Mouse (Mus musculus): ENCODE measurements around the gene Mtus2.

Gene Mtus2

DNA sequence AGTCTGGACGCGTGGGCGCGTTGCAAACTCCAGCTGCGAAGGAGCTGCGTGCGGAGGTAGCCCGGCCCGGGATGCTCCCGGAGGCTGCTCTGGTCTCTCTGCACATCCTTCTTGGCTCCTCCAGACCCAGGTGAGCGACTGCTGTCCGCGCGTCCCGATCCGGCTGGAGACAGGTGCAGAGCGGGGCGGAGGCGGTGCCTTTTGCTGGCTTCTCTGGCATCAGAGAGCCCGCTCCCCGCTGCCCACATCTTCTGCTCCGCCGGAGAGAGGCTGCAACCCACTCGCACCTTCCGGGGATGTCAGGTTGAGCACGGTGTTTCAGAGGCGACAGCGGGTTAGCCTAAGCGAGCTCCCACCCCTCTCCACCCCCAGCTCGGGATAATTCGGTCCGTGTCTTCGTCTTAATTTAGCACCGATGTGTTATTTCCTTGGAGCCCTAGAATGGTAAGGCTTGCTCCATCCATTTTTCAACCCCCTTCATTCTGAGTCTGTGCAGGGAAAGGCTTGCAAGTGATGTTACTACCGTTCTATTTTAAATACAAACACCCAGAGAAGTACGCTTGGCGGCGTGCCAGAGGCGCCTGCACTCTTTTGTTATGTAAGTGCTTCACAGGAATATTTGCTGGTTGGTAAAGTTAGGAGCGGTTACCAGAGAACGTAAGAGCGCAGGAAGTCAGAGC, 612 bp downstream of the Mtus2 start:
- peak; percentile 95 to 97 for DNase-seq (ENCODE audit: low spot score in 2 of 2)

DNA sequence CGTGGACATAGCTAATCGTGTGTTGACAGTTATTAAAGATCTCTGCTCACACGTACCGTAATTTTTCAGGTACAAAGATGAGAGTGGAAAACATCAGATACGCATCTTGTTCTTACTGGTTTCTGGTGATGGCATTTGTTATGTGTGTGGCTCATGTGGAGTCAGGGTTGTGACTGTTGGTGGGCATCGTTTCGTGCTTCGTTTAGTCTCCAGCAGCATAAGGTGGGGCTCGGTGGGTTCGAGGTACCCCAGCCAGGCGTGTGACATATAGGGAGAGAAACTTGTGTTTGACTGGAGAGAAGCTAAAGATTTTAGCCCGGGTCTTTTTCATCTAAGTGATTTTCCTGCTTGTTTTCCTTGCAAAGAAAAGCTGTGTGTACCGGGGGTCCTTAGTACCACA, 1.4 kb downstream of the Mtus2 start:
- DNase-seq (ENCODE audit: low spot score in 2 of 2) = peak in 1 of 2 experiments; percentile 23

DNA sequence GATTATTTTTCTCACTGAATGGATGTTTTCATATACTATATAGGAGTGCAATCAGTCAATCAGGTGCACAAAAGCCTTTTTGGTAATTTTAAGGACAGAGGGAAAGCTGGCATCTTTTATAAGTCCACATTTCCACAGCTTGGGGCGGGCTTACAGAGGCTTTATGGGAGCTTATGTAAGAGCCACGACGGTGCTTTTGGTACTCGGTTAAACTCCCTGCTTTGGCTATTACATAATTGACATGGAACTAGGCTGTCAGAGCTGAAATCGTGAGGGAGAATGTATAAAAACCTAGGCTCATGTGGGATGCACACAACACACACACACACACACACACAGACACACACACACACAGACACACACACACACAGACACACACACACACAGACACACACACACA, 2.0 kb downstream of the Mtus2 start:
- DNase-seq (ENCODE audit: low spot score in 2 of 2) = peak; percentile 58

DNA sequence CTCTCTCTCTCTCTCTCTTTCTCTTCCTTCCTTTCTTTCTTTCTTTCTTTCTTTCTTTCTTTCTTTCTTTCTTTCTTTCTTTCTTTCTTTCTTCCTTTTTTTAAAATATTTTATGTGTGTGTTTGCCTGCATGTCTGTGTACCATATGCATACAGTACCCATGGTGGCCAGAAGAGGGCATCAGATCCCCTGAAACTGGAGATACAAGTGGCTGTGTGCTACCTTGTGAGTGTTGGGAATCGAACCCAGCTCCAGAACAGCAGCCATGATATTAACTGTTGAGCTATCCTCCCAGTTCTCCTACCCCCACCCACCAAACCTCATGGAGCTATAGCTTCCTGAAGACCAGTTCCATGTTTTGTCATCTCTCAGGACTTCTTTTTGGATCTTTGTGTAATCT, 3.7 kb downstream of the Mtus2 start:
- DNase-seq (ENCODE audit: low spot score in 2 of 2) = no peak

DNA sequence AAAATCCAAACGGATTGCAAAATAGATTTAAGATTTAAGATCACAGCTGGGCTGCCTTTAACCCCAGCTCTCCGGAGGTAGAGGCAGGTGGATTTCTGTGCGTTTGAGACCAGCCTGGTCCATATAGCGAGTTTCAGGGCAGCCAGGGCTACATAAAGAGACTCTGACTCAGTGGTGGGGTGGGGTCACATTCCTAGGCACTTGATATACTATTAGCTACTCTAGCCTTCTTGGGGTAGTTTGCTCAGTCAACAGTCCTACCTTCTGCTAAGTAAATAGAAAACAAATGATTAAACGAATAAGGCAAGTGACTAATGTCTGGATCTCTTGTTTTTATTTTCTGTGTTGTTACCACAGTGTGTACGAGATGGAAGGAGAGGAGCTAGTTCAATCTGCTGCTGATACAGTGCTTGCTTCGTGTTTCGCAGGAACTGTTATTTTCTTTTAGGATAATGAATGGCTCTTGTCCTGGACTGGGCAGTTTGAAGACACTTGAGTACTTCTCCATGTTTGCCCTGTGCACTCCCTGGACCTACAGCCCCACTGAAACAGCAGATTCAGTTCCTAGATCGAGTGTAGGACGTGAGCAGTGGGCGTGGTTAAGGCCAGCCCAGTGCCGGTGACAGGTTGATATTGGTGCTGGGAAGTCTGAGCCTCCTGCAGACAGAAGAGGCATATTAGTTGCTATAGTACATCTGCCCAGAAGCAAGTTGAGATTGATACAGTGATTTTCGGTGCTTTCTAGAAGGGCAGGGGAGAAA, 6.9 kb downstream of the Mtus2 start:
- DNase-seq (ENCODE audit: low spot score in 2 of 2) = no peak

DNA sequence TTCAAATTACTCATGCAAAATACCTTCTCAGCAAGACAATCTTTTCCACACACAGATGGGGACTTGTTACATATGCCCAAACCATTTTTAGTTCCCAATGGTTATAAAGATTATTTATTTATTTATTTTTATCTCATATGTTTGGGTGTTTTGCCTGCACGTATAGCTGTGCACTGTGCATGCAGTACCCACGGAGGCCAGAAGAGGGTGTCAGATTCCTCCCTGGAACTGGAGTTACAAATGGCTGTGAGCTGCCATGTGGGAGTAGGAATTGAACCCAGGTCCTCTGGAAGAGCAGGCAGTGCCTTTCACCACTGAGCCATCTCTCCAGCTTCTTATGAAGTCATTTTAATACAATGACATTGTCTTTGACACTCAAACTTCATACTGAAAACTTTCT, 7.7 kb downstream of the Mtus2 start:
- no peak for DNase-seq (ENCODE audit: low spot score in 2 of 2)

DNA sequence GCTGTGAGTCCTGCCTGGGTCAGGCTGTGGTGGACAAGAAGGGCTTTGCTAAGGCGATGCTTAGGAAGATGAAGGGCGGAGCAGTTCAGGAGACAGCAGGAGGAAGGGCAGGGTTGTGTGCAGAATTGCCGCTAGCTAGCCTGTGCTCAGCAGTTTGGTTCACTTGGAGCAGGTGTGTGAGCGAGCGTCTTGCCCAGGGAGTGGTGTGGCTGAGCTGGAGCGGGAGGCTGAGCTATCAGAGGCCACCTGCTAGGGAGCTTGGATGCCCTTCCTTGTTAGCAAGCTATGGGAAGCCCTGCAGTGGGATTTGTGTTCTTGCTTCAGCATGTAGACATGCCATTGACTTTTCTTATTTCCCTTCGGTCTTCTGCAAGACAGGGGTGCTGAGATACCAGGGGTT, 9.5 kb downstream of the Mtus2 start:
- DNase-seq (ENCODE audit: low spot score in 2 of 2) = no peak

DNA sequence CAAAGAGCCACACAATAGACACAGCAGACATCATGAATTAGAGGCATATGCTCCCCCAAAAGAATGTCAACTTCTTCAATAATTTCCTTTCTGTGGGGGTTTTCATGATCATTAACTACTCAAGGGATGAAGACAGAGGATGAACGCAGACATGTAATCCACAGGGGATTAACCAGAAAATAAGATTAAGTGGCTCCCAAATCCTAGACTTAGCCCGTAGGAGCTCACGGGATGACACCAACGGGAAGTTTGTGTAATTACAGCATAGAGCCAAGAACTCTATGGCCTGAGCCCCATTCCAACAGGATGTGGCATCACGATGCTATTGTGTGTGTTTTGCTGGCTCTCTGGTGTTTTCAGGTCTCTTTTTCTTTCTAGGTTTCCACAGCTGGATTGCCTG, 12.4 kb downstream of the Mtus2 start:
- DNase-seq (ENCODE audit: low spot score in 2 of 2) = no peak

DNA sequence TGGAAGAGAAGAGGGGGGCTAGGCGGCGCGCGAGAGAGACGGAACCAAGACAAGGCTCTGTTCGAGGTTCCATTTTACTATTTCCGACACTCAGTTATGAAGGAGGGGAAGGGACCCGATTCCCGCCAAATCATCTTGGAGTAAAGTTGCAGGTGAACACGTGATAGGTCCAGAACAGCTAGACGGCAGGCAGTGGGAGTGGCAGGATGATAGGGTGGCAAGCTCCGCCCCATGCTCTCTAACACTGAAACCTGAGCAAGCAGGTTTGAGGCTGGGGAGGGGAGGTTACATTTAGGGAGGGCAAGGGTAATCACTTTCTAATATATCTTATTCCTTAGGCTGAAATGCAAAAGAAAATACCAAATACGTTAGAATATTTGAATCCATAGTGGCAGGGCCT, 18.9 kb downstream of the Mtus2 start:
- DNase-seq (ENCODE audit: low spot score in 2 of 2) = no peak

DNA sequence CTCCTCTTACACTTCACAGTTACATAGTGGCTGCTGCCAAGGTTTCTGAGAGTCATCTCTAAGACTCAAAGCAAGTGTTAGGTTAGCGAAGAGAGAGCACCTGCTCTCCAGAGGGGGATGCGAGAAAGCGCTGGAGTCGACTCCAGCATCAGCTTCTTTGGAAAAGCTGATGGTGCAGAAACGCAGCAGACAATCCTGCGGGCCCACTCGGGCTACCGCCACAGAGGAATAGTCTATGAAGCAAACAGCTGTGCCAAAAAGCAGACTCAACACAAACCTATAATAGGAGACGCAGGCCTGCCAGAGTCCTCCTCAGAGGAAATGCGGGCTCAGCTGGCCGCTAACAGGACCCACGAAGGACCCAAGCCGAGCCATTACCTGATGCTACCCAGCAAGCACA, 23.5 kb downstream of the Mtus2 start:
- peak; percentile 46 to 53 for DNase-seq (ENCODE audit: low spot score in 2 of 2)

DNA sequence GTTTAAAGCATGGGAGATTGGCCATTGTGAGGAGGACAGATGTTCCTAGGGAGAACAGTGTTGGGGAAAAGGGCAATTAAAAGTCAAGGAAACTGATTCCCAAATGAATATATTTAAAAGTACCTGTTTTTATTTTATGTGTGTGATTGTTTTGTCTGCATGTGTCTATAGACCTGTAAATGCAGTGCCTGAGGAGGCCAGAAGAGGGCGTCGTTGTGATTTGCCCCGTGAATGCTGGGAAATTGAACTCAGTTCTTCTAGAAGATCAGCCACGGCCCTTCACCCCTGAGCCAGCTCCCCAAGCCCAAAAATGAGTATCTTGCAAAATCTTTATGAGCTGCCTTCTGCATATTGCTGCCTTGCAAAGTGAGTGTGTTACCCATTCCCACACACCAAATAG, 33.2 kb downstream of the Mtus2 start:
- no peak for DNase-seq (ENCODE audit: low spot score in 2 of 2)

DNA sequence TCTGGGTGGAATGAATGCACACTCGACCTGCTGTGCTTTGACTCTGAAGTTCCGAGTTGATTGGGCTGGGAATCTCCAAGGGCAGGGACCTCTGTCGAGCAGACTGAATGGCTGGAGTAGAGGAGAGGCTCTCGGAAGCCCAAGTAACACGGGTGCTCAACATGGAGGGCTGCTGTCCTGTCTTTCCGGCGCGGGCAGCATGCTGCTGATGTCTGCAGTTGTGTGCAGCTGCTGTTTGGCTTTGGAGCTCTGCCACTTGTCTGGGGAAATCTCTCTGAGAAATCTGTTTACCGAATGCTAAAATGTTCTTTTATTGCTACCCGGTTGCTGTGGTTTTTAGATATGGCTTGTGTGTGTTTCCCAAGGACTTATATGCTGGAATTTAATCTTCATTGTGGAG, 33.7 kb downstream of the Mtus2 start:
- DNase-seq (ENCODE audit: low spot score in 2 of 2) = no peak

DNA sequence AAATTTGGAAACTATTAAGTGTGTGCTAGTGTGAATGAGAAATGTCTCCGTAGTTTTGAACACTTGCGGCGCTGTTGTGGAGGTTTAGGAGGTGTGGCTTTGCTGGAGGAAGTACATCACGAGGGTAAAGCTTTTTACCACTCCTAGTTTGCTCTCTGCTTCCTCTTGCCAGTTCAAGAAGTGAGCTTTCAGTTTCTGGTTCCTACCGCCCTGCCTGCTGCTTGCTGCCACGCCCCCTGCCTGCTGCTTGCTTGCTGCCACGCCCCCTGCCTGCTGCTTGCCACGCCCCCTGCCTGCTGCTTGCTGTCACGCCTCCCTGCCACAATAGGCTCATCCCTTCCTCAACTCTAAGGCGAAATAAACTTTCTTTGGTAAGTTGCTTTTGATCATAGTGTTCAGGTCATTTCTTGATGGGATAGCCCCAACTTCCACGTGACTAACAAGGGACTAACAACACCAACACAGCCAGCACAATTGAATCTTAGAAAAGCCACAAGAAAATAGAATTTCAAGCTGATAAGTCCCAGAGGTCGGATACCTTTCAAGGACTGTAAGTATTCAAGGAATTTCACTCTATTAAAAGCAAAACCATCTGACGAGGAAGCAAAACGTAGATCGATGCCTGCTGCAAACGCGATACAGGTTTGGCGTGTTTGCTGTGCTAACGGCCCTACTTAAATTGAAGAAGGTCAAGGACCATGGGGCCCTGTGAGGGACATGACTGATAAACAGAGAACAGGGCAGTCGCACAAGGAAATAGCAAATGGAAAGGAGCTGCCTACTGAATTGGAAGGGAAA, 35.7 kb downstream of the Mtus2 start:
- no peak for DNase-seq (ENCODE audit: low spot score in 2 of 2)

DNA sequence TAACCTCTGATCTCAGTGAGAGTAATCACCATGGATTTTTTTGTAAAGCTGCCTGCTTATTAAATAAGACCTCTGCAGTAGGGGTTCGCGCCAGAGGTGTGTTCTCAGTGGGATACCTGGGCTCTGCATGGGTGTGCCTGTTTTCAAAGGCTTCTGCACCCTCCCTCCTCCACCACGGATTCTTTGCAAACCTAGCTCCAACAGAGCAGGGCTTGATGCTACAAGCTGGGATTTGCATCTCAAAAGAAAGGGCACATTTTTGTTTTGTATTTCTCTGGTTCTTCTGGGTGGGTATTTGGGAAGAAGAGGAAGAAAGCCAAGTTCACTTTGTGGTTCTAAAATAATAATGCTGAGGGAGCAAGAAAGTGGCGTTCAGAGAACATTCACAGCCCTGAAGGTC, 48.1 kb downstream of the Mtus2 start:
- DNase-seq (ENCODE audit: low spot score in 2 of 2) = no peak

DNA sequence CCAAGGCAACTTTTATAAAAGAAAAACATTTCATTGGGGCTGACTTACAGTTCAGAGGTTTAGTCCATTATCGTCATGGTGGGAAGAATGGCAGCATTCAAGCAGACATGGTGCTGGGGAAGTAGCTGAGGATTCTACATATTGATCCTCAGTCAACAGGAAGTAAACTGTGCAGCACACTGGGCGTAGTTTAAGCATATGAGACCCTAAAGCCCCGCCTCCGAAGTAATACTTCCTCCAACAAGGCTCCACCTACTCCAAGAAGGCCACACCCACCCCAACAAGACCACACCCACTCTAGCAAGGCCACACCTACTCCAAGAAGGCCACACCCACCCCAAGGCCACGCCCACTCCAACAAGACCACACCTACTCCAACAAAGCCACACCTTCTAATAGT, 55.0 kb downstream of the Mtus2 start:
- DNase-seq (ENCODE audit: low spot score in 2 of 2) = no peak

DNA sequence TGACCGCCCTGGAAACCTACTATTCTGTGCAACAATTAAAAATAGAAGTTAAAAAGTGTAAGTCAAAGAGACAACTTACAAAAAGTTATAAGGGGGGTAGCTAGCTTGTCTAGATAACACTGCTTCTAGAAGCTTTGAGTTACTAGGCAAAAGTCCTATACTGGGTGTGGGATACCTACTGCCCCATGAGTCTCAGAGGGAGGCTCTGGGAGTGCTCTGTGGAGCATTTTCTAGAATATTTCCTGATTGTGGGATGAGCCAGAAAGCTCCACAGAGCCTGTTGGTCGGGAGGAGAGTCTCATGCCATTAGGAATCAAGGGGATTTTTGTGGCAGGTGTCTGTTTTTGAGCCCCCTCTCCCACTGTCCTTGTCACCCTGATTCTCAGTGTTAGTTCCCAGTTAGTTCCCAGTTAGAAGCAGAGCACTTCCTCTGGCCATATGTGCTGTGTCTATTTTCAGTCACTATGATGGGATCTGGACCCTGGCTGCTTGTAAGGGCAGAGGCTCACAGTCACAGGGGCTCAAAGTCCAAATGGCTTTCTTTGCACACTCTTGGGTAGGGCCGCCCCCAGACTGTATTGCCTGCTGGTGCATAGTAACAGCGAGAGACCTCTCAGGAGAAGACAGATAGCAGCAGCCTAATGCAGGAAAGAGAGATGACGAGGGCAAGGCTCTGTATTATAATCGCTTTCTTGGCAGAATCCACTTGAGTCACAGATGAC, 57.2 kb downstream of the Mtus2 start:
- no peak for DNase-seq (ENCODE audit: low spot score in 2 of 2)

DNA sequence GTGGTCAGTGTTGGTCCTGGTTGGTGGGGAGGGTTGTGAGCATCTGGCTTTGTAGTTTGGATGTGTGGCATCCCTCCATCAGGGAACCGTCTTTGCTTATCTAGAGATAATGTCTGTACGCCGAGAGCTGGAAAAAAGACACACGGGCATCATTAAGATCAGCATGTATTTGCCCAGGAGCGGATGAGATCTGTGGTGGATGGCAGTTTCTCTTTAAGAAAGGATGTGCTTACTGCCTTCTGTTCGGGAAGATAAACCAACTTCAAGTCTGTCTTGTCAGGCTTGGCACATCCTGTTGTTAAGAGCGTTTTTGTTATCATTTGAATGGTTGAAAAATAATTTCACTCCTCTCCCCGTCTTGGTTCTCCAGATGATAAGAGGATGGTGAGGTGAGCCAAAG, 58.3 kb downstream of the Mtus2 start:
- DNase-seq (ENCODE audit: low spot score in 2 of 2) = no peak

DNA sequence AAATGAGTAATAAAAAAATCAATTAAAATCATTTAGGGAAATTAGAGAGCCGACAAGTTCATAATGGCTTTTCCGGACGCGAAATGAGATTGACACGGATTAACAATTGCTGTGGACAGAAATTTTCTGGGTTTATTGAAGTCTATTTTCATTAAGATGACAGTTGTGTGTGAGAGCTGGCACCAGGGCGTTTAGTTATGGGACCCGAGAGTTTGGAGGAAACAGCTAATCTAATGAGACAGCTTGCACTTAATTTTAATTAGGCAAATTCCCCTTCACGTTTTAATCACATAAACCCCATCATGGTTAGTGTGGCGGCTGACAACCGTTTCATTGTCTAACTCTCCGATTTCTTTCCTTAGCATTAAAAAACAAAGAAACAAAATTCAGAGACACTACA, 60.3 kb downstream of the Mtus2 start:
- DNase-seq (ENCODE audit: low spot score in 2 of 2) = no peak

DNA sequence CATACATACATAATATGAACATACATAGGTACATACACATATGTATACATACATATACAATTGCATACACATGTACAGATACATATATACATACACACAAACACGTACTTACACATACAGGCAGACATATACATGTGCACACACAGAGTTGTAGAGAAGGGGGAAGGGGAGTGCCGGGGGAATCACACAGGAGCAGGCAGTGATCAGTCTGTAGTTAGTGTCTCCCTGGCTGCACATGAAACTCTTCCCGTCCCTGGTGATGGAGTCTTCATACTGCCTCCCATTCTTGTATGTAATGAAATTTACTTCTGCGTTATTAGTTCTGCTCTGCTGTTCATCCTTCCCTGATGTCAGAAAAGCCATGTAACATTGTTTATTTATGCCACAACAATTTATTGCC, 65.7 kb downstream of the Mtus2 start:
- DNase-seq (ENCODE audit: low spot score in 2 of 2) = no peak

DNA sequence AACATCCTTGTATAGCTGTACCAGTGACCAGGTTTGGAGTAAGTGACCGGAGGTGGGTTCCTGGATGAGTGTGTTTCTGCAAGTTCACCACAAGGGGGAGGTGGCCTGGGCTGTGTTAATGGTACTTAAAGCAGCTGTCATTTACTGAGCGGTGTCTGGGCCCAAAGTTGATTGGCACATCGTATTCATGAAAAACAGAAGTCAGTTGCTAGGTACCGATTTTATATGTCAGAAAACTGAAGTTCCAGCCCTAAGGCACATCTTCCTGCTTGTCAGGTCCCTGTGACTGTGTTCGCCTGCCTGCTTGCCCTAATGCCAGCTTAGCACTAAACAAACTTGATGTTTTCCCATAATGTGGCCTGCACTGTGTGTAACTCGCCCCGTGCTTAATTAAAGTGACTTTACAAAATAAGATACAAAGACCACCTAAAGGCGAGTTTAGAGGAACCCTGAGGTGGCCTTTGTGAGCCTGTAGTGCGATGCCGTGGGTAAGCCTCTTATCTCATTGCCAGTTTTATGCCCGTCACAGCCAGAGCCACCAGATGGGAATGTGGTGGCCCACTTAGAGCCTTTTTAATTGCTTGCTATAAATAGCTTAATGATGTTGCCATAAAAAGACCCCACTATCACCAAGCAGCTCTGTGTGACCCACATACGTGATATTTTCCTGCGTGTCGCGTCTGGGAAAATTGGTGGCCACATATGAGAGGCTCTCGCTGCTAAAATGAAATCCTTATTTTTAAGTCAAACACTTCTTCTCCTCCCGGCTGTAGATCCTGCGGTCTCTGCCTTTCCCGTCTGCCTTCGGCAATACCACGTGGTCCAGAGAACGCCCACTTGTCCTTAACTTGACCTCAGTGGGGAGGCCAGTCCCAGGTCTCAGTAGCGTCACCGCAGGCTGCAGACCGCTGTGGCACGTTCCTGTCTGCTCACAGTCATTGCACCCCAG, 69.6 kb downstream of the Mtus2 start:
- DNase-seq (ENCODE audit: low spot score in 2 of 2) = peak; percentile 30 to 39

DNA sequence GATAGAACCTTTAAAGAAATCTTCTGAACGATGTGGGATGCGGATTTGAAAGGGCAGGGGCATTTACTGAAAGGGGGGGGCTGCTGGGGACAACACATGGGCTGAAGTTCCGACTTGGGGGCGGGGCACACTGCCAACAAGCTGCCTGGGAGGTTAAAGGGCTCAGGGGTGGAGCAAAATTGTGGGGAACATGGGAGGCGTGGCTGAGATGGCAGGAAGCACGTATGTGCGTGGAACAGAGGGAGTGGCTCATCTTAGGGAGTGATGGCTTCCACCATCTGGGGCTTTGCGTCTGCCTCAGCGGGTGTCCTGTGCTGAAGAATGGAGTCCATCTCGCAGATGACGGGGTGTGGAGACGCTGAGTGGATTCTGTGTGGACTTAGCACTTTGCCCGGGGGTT, 70.9 kb downstream of the Mtus2 start:
- DNase-seq (ENCODE audit: low spot score in 2 of 2) = no peak
